Mouse (Mus musculus) MEL (cell line): ENCODE data around the gene Gli1. TPM values are rescaled to one million over a fixed set of nuclear protein-coding genes. Genes with fewer than 3 reads are reported as not detected.

Experiments
- DNase-seq: peaks from one replicate; pipeline ENCODE4 v3.0.0; 2011; ENCODE audit warnings: low read depth, low spot score
- H3K27ac ChIP-seq: 2 replicates; pipeline ENCODE4 v1.5.1; 2012; ENCODE audit warnings: low read depth, mild to moderate bottlenecking, control low read depth, low read length, moderate library complexity; ENCODE audit not compliant: control insufficient read depth
- H3K27me3 ChIP-seq, 2 experiments: fragments of 150-350 bp in 1 of 2; sonication (generic) in 1 of 2; 2 replicates each; pipeline ENCODE4 v1.6.1; 2012; ENCODE audit warnings: low read length in 2 of 2, mild to moderate bottlenecking in 2 of 2, improper control_type of control experiment in 1 of 2, moderate library complexity in 1 of 2; ENCODE audit not compliant: insufficient read depth in 2 of 2, control insufficient read depth in 1 of 2
- H3K36me3 ChIP-seq, 2 experiments: 2 replicates each; pipeline ENCODE4 v1.6.1; 2012 to 2014; ENCODE audit warnings: low read length in 2 of 2, improper control_type of control experiment in 1 of 2, inconsistent platforms in 1 of 2, mild to moderate bottlenecking in 1 of 2; ENCODE audit not compliant: insufficient read depth in 2 of 2, control insufficient read depth in 1 of 2
- H3K4me1 ChIP-seq, 2 experiments: fragments of 150-350 bp in 1 of 2; sonication (generic) in 1 of 2; 2 replicates each; pipeline ENCODE4 v1.6.1; 2012; ENCODE audit warnings: low read length in 2 of 2, improper control_type of control experiment in 1 of 2, mild to moderate bottlenecking in 1 of 2; ENCODE audit not compliant: insufficient read depth in 2 of 2, control insufficient read depth in 1 of 2
- H3K4me3 ChIP-seq, 2 experiments: fragments of 150-350 bp in 1 of 2; sonication (generic) in 1 of 2; 2 replicates each; pipeline ENCODE4 v1.5.1; 2012; ENCODE audit warnings: low read depth in 2 of 2, low read length in 2 of 2, mild to moderate bottlenecking in 2 of 2, moderate library complexity in 2 of 2, control low read depth in 1 of 2, improper control_type of control experiment in 1 of 2; ENCODE audit not compliant: control insufficient read depth in 1 of 2, insufficient read depth in 1 of 2
- H3K79me2 ChIP-seq: 2 replicates; pipeline ENCODE4 v1.6.1; 2012; ENCODE audit warnings: mild to moderate bottlenecking, low read length, moderate library complexity; ENCODE audit not compliant: control insufficient read depth, poor library complexity, insufficient read depth
- H3K9ac ChIP-seq: 2 replicates; pipeline ENCODE4 v1.6.1; 2012; ENCODE audit warnings: low read depth, mild to moderate bottlenecking, control low read depth, low read length, moderate library complexity; ENCODE audit not compliant: control insufficient read depth, poor library complexity, severe bottlenecking
- H3K9me3 ChIP-seq: fragments of 150-350 bp; sonication (generic); replicated peaks from 2 replicates; pipeline ENCODE4 v1.6.1; 2012; ENCODE audit warnings: mild to moderate bottlenecking, low read length, improper control_type of control experiment, moderate library complexity; ENCODE audit not compliant: insufficient read depth
- BHLHE40 ChIP-seq: IDR thresholded peaks from 2 replicates; pipeline ENCODE4 v1.6.1; 2012; ENCODE audit warnings: low read depth, mild to moderate bottlenecking, inconsistent platforms, low read length, improper control_type of control experiment, borderline replicate concordance
- E2F4 ChIP-seq: IDR thresholded peaks from 2 replicates; pipeline ENCODE4 v1.6.1; 2011; ENCODE audit warnings: low read depth, low read length, improper control_type of control experiment, borderline replicate concordance
- ELF1 ChIP-seq: IDR thresholded peaks from 2 replicates; pipeline ENCODE4 v1.6.1; 2014; ENCODE audit warnings: low read depth, mild to moderate bottlenecking, inconsistent platforms, low read length, improper control_type of control experiment, moderate library complexity
- EP300 ChIP-seq, 2 experiments: IDR thresholded peaks; 2 replicates each; pipeline ENCODE4 v1.6.1; 2011; ENCODE audit warnings: improper control_type of control experiment in 2 of 2, low read length in 2 of 2, low read depth in 1 of 2, mild to moderate bottlenecking in 1 of 2
- ETS1 ChIP-seq: IDR thresholded peaks from 2 replicates; pipeline ENCODE4 v1.6.1; 2012; ENCODE audit warnings: low read depth, mild to moderate bottlenecking, inconsistent platforms, low read length, improper control_type of control experiment, moderate library complexity
- GABPA ChIP-seq: IDR thresholded peaks from 2 replicates; pipeline ENCODE4 v1.6.1; 2012; ENCODE audit warnings: low read depth, mild to moderate bottlenecking, inconsistent platforms, low read length, improper control_type of control experiment, moderate library complexity
- HCFC1 ChIP-seq: IDR thresholded peaks from 2 replicates; pipeline ENCODE4 v1.6.1; 2012; ENCODE audit warnings: low read depth, mild to moderate bottlenecking, inconsistent platforms, low read length, improper control_type of control experiment, moderate library complexity
- JUND ChIP-seq: IDR thresholded peaks from 2 replicates; pipeline ENCODE4 v1.6.1; 2011; ENCODE audit warnings: low read depth, mild to moderate bottlenecking, improper control_type of control experiment, low read length
- MAFK ChIP-seq: IDR thresholded peaks from 2 replicates; pipeline ENCODE4 v1.6.1; 2011; ENCODE audit warnings: low read depth, mild to moderate bottlenecking, low read length, improper control_type of control experiment, borderline replicate concordance
- MAX ChIP-seq: IDR thresholded peaks from 2 replicates; pipeline ENCODE4 v1.6.1; 2011; ENCODE audit warnings: low read length, improper control_type of control experiment
- MAZ ChIP-seq: IDR thresholded peaks from 2 replicates; pipeline ENCODE4 v1.6.1; 2012; ENCODE audit warnings: low read depth, mild to moderate bottlenecking, inconsistent platforms, low read length, improper control_type of control experiment
- MEF2A ChIP-seq: IDR thresholded peaks from 2 replicates; pipeline ENCODE4 v1.6.1; 2014; ENCODE audit warnings: low read depth, mild to moderate bottlenecking, inconsistent platforms, low read length, improper control_type of control experiment; ENCODE audit not compliant: poor library complexity, insufficient replicate concordance, severe bottlenecking; ENCODE audit errors: extremely low read depth
- MXI1 ChIP-seq: IDR thresholded peaks from 2 replicates; pipeline ENCODE4 v1.6.1; 2011; ENCODE audit warnings: mild to moderate bottlenecking, low read depth, low read length, improper control_type of control experiment
- MYB ChIP-seq: IDR thresholded peaks from 2 replicates; pipeline ENCODE4 v1.6.1; 2011; ENCODE audit warnings: mild to moderate bottlenecking, low read depth, low read length, improper control_type of control experiment
- MYC ChIP-seq: IDR thresholded peaks from 2 replicates; pipeline ENCODE4 v1.6.1; 2011; ENCODE audit warnings: low read depth, mild to moderate bottlenecking, low read length, improper control_type of control experiment, moderate library complexity
- NELFE ChIP-seq: IDR thresholded peaks from 2 replicates; pipeline ENCODE4 v1.6.1; 2011; ENCODE audit warnings: low read depth, low read length, improper control_type of control experiment
- NRF1 ChIP-seq: IDR thresholded peaks from 2 replicates; pipeline ENCODE4 v1.6.1; 2014; ENCODE audit warnings: low read depth, mild to moderate bottlenecking, inconsistent platforms, low read length, improper control_type of control experiment, moderate library complexity; ENCODE audit not compliant: poor library complexity, insufficient read depth, severe bottlenecking
- POLR2A ChIP-seq, 2 experiments: IDR thresholded peaks; 2 replicates each; pipeline ENCODE4 v1.6.1; 2011 to 2012; ENCODE audit warnings: low read length in 2 of 2, mild to moderate bottlenecking in 2 of 2, control low read depth in 1 of 2, improper control_type of control experiment in 1 of 2, low read depth in 1 of 2, moderate library complexity in 1 of 2; ENCODE audit not compliant: control insufficient read depth in 1 of 2, insufficient read depth in 1 of 2, poor library complexity in 1 of 2
- POLR2AphosphoS2 ChIP-seq: IDR thresholded peaks from 2 replicates; pipeline ENCODE4 v1.6.1; 2011; ENCODE audit warnings: low read length, improper control_type of control experiment
- RAD21 ChIP-seq: IDR thresholded peaks from 2 replicates; pipeline ENCODE4 v1.6.1; 2011; ENCODE audit warnings: mild to moderate bottlenecking, low read depth, low read length, improper control_type of control experiment
- SIN3A ChIP-seq: IDR thresholded peaks from 2 replicates; pipeline ENCODE4 v1.6.1; 2012; ENCODE audit warnings: low read length, improper control_type of control experiment, inconsistent platforms
- TBP ChIP-seq: IDR thresholded peaks from 2 replicates; pipeline ENCODE4 v1.8.0; 2011; ENCODE audit warnings: low read depth, low read length, improper control_type of control experiment
- TCF12 ChIP-seq: IDR thresholded peaks from 2 replicates; pipeline ENCODE4 v1.6.1; 2014; ENCODE audit warnings: low read depth, mild to moderate bottlenecking, inconsistent platforms, low read length, improper control_type of control experiment, moderate library complexity
- USF1 ChIP-seq: IDR thresholded peaks from 2 replicates; pipeline ENCODE4 v1.6.1; 2014; ENCODE audit warnings: low read depth, mild to moderate bottlenecking, inconsistent platforms, low read length, improper control_type of control experiment, moderate library complexity
- ZC3H11A ChIP-seq: IDR thresholded peaks from 2 replicates; pipeline ENCODE4 v1.6.1; 2012; ENCODE audit warnings: low read depth, mild to moderate bottlenecking, inconsistent platforms, low read length, improper control_type of control experiment
- ZKSCAN1 ChIP-seq: IDR thresholded peaks from 2 replicates; pipeline ENCODE4 v1.6.1; 2012; ENCODE audit warnings: low read depth, mild to moderate bottlenecking, inconsistent platforms, low read length, improper control_type of control experiment, moderate library complexity
- polyA plus RNA-seq, 2 experiments: library from polyadenylated mRNA; stranded (reverse) in 1 of 2; unstranded in 1 of 2; fragments of >175 nt in 1 of 2; fragments of >200 nt in 1 of 2; gene quantifications; 2 replicates each; pipeline versions ENCODE4 v1.2.1 to v1.2.4; 2012; ENCODE audit warnings: low replicate concordance in 2 of 2, low read depth in 1 of 2; ENCODE audit not compliant: insufficient read length in 2 of 2, insufficient read depth in 1 of 2, missing spikeins in 1 of 2
- total RNA-seq: library from RNA; depleted of rRNA; stranded (reverse); fragments of 300-350 nt; gene quantifications from 2 replicates; pipeline ENCODE4 v1.2.3, GENCODE M21; 2012

Gli1 gene
- total and polyA plus RNA-seq, 3 experiments = 1.3 to 8.0 TPM; not detected in 1

DNA sequence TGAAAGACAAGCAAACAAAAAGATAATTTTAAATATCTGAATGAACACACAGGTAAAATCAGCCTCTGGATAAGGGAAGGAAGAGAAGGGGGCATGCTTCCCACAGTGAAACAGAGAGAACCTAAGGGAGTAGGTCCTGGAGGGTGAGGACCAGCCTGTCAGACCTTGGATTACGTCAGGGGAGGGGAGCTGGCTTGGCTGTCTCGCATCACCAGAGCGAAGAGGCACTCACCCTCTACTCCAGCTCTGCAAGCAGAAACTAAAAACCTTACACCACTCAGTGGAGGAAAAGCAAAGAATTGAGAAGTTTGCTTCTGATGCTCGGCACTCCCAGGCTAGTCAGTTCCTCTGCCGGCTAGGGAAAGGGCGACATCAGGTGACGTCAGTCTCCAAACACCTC lies 21.8 kb downstream of the Gli1 start:
- peaks cover 15 to 33% of the 10 kb centered on the region in 2 experiments for H3K4me1 ChIP-seq
- no peaks in the 10 kb centered on the region for H3K27me3 ChIP-seq
- no peaks in the 10 kb centered on the region for H3K9me3 ChIP-seq
- no peak overlapping the region for H3K27ac ChIP-seq
- TF ChIP-seq MYB (no peak), MAX (no peak), EP300 (IDR thresholded peaks at IDR 0.05; ENCODE audit: low read depth in 1 of 2, low read length in 2 of 2) (no peak), MEF2A (no peak), GABPA (no peak), ZC3H11A (no peak), MAZ (no peak), ELF1 (no peak), JUND (no peak), SIN3A (no peak), NRF1 (no peak), NELFE (no peak), ETS1 (no peak), MAFK (no peak), POLR2A (IDR thresholded peaks at IDR 0.05; ENCODE audit: control insufficient read depth in 1 of 2, insufficient read depth in 1 of 2, low read depth in 1 of 2, low read length in 2 of 2, poor library complexity in 1 of 2) (no peak), MYC (no peak), USF1 (no peak), E2F4 (no peak), RAD21 (no peak)
- peaks cover 2% of the 10 kb centered on the region; the same call in 1 of the 2 replicates for H3K79me2 ChIP-seq
- H3K9ac ChIP-seq = no peak overlapping the region
- peaks cover 0 to 19% of the 10 kb centered on the region in 2 experiments; a peak in 2 of 4 replicates for H3K36me3 ChIP-seq
- DNase-seq = no peak
- no peak overlapping the region for H3K4me3 ChIP-seq

DNA sequence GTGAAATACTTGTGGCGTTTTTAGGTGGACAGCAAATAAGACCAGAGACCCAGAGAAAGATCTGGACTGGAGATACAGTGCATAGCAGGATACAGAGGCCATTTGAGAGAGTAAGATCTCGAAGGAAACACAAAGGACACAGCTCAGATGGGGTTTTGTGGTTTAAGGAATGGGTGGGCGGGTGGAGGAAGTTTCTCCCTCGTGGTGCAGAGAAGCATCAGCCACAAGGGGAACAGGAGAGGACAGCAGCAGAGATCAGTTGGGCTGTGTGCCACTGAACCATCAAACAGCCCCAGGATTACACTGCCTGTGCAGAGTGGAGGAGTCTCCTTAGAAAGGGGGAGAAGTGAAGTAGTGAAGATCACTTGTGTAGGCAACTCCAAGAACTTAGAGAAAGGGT lies 23.8 kb downstream of the Gli1 start:
- H3K9ac ChIP-seq = peak overlapping the region; percentile 45
- DNase-seq = peak; percentile 87
- no peaks in the 10 kb centered on the region for H3K9me3 ChIP-seq
- H3K36me3 ChIP-seq = peaks cover 0 to 17% of the 10 kb centered on the region in 2 experiments; a peak in 2 of 4 replicates
- peaks cover 9 to 27% of the 10 kb centered on the region in 2 experiments for H3K4me1 ChIP-seq
- H3K79me2 ChIP-seq = no peaks in the 10 kb centered on the region
- TF ChIP-seq ZKSCAN1 (no peak), TBP (peak; percentile 69), ETS1 (peak; percentile 74), HCFC1 (no peak), GABPA (no peak), MYC (peak; percentile 78), TCF12 (0 out of 2 replicates have a peak, but pooled peaks have one; percentile 45), EP300 (IDR thresholded peaks at IDR 0.05; ENCODE audit: low read depth in 1 of 2, low read length in 2 of 2) (peak in 1 of 2 experiments; percentile 64; a peak in 2 of 4 replicates), POLR2AphosphoS2 (no peak), BHLHE40 (peak; percentile 53; the same call in 1 of the 2 replicates), MAX (peak; percentile 62), ELF1 (no peak), MXI1 (peak; percentile 86; the same call in 1 of the 2 replicates), USF1 (peak; percentile 31; the same call in 1 of the 2 replicates), NELFE (peak; percentile 42), NRF1 (no peak), SIN3A (peak; percentile 61), POLR2A (IDR thresholded peaks at IDR 0.05; ENCODE audit: control insufficient read depth in 1 of 2, insufficient read depth in 1 of 2, low read depth in 1 of 2, low read length in 2 of 2, poor library complexity in 1 of 2) (peak in 1 of 2 experiments; percentile 51; a peak in 1 of 4 replicates)
- H3K27ac ChIP-seq = peak overlapping the region; percentile 94
- H3K27me3 ChIP-seq = no peaks in the 10 kb centered on the region
- H3K4me3 ChIP-seq = peak overlapping the region in 1 of 2 experiments; percentile 29; a peak in 2 of 4 replicates
